Mouse (Mus musculus) stomach, embryonic 14.5 days (tissue): ENCODE data around the gene Smarcb1. TPM values are rescaled to one million over a fixed set of nuclear protein-coding genes. Genes with fewer than 3 reads are reported as not detected.

Source experiments
- ATAC-seq: fragments of 200-750 bp; cut with Nextera tagmentation; 2 replicates; pipeline ENCODE4 v1.8.0; 2017; ENCODE audit warnings: low read depth, moderate TSS enrichment; ENCODE audit not compliant: insufficient number of reproducible peaks, insufficient read depth, low FRiP score
- H3K27ac ChIP-seq: fragments of 300-500 bp; sonication (generic); 2 replicates; pipeline ENCODE4 v1.5.1; 2014; ENCODE audit warnings: mild to moderate bottlenecking, low read length, moderate library complexity, mixed read lengths
- H3K27me3 ChIP-seq: fragments of 300-500 bp; sonication (generic); 2 replicates; pipeline ENCODE4 v1.6.1; 2014; ENCODE audit warnings: low read length, control low read depth, mixed read lengths; ENCODE audit not compliant: control insufficient read depth, insufficient read depth
- H3K36me3 ChIP-seq: fragments of 300-500 bp; sonication (generic); 2 replicates; pipeline ENCODE4 v1.6.1; 2014; ENCODE audit warnings: mild to moderate bottlenecking, control low read depth, low read length, moderate library complexity, mixed read lengths; ENCODE audit not compliant: control insufficient read depth, insufficient read depth
- H3K4me1 ChIP-seq: fragments of 300-500 bp; sonication (generic); 2 replicates; pipeline ENCODE4 v1.6.1; 2014; ENCODE audit warnings: low read length, control low read depth, mixed read lengths; ENCODE audit not compliant: control insufficient read depth, insufficient read depth
- H3K4me2 ChIP-seq: fragments of 300-500 bp; sonication (generic); replicated peaks from 2 replicates; pipeline ENCODE4 v1.6.1; 2014; ENCODE audit warnings: low read depth, low read length, control low read depth
- H3K4me3 ChIP-seq: fragments of 300-500 bp; sonication (generic); 2 replicates; pipeline ENCODE4 v1.5.1; 2014; ENCODE audit warnings: low read depth, low read length, control low read depth
- H3K9ac ChIP-seq: fragments of 300-500 bp; sonication (generic); replicated peaks from 2 replicates; pipeline ENCODE4 v1.6.1; 2014; ENCODE audit warnings: low read depth, mild to moderate bottlenecking, control low read depth, low read length, moderate library complexity, mixed read lengths
- H3K9me3 ChIP-seq: fragments of 300-500 bp; sonication (generic); 2 replicates; pipeline ENCODE4 v1.6.1; 2016; ENCODE audit warnings: low read depth, low read length, control low read depth; ENCODE audit not compliant: control insufficient read depth
- WGBS: fragments of 180-500 bp; shearing (Covaris S2); extraction: QIAGEN DNeasy Blood & Tissue Kit; methylation state at CpG from one replicate; pipeline ENCODE4 v1.1.7; 2014; 5-methylcytosine and 5-hydroxymethylcytosine counted together
- polyA plus RNA-seq: library from polyadenylated mRNA; unstranded; fragments of >200 nt; fragmentation: Nextera tagmentation; extraction: Ambion mirVana; gene quantifications from 2 replicates; pipeline ENCODE4 v1.2.1, GENCODE M21; 2014

Smarcb1 gene
- polyA plus RNA-seq, 1 experiment from 2014 or later, result 197 TPM

- ATAC-seq, result no peak
- WGBS, result 28% methylated on average over 11 of the region's 11 CpGs
- no peaks in the 10 kb centered on the region for H3K36me3 ChIP-seq
- H3K27me3 ChIP-seq, result no peaks in the 10 kb centered on the region
- H3K27ac ChIP-seq, result peak overlapping the region; percentile 67
- H3K9ac ChIP-seq, result no peak overlapping the region
- H3K4me3 ChIP-seq, result no peak overlapping the region
- no peaks in the 10 kb centered on the region for H3K9me3 ChIP-seq
- H3K4me2 ChIP-seq, result no peak overlapping the region
- H3K4me1 ChIP-seq, result peaks cover 11% of the 10 kb centered on the region; the same call in 1 of the 2 replicates
Measured at GRCm38 (mm10) chr10:75944066-75944772, 22.8 kb upstream of the Smarcb1 start.

GRCm38 (mm10) chr10:75942736-75943477, 21.5 kb upstream of the Smarcb1 start, which contains the start of gene Vpreb3:
Gene Vpreb3 (plus strand): TSS chr10:75943057.
- ATAC-seq, result no peak

GRCm38 (mm10) chr10:75941042-75941824, 19.8 kb upstream of the Smarcb1 start:
- WGBS, result 66% methylated on average over 9 of the region's 9 CpGs
- no peak for ATAC-seq
- Histone ChIP-seq H3K4me1 (peaks cover 11% of the 10 kb centered on the region; the same call in 1 of the 2 replicates), H3K4me3 (no peak overlapping the region), H3K27me3 (no peaks in the 10 kb centered on the region), H3K36me3 (no peaks in the 10 kb centered on the region), H3K4me2 (no peak overlapping the region), H3K27ac (no peak overlapping the region), H3K9ac (no peak overlapping the region), H3K9me3 (no peaks in the 10 kb centered on the region)

More at GRCm38 (mm10) chr10:75942736-75943477, 21.5 kb upstream of the Smarcb1 start, which contains the start of gene Vpreb3:
- no peak within 1 kb of the TSS for H3K9ac ChIP-seq
- H3K4me1 ChIP-seq, result peaks cover 11% of the 10 kb centered on the region; the same call in 1 of the 2 replicates
- no peak within 1 kb of the TSS for H3K4me2 ChIP-seq
- no peaks in the 10 kb centered on the region for H3K9me3 ChIP-seq
- no peak within 1 kb of the TSS for H3K4me3 ChIP-seq
- no peaks in the 10 kb centered on the region for H3K27me3 ChIP-seq
- H3K27ac ChIP-seq, result peak within 1 kb of the TSS; percentile 67
- 78% methylated on average over 15 of the region's 15 CpGs for WGBS
- H3K36me3 ChIP-seq, result no peaks in the 10 kb centered on the region

- no peak within 1 kb of the TSS for H3K4me2 ChIP-seq
- no peaks in the 10 kb centered on the region for H3K9me3 ChIP-seq
- no peak within 1 kb of the TSS for H3K9ac ChIP-seq
- no peak within 1 kb of the TSS for H3K27ac ChIP-seq
- no peaks in the 10 kb centered on the region for H3K27me3 ChIP-seq
- H3K4me3 ChIP-seq, result no peak within 1 kb of the TSS
- H3K4me1 ChIP-seq, result peaks cover 11% of the 10 kb centered on the region; the same call in 1 of the 2 replicates
- no peak for ATAC-seq
- no peaks in the 10 kb centered on the region for H3K36me3 ChIP-seq
- WGBS, result 79% methylated on average over 5 of the region's 5 CpGs
Measured at GRCm38 (mm10) chr10:75940520-75940919, 19.1 kb upstream of the Smarcb1 start, which contains the start of gene Gm867. Gene Gm867 (minus strand): TSS chr10:75940672.

GRCm38 (mm10) chr10:75939481-75940234, 18.2 kb upstream of the Smarcb1 start:
- Histone ChIP-seq H3K36me3 (no peaks in the 10 kb centered on the region), H3K4me2 (no peak overlapping the region), H3K27me3 (no peaks in the 10 kb centered on the region), H3K27ac (no peak overlapping the region), H3K4me1 (peaks cover 11% of the 10 kb centered on the region; the same call in 1 of the 2 replicates), H3K9ac (no peak overlapping the region), H3K4me3 (no peak overlapping the region), H3K9me3 (no peaks in the 10 kb centered on the region)
- no peak for ATAC-seq
- WGBS, result 54% methylated on average over 9 of the region's 9 CpGs

- 56% methylated on average over 10 of the region's 10 CpGs for WGBS
- no peak overlapping the region for H3K4me2 ChIP-seq
Measured at GRCm38 (mm10) chr10:75937851-75938643, 16.6 kb upstream of the Smarcb1 start.

GRCm38 (mm10) chr10:75936909-75937667, 15.7 kb upstream of the Smarcb1 start:
- ATAC-seq, result no peak
- Histone ChIP-seq H3K9ac (no peak overlapping the region), H3K36me3 (no peaks in the 10 kb centered on the region), H3K4me3 (no peak overlapping the region), H3K4me2 (no peak overlapping the region), H3K27me3 (no peaks in the 10 kb centered on the region), H3K9me3 (no peaks in the 10 kb centered on the region), H3K27ac (no peak overlapping the region), H3K4me1 (peaks cover 4% of the 10 kb centered on the region; the same call in 1 of the 2 replicates)
- 50% methylated on average over 18 of the region's 18 CpGs for WGBS

More at GRCm38 (mm10) chr10:75937851-75938643, 16.6 kb upstream of the Smarcb1 start:
- Histone ChIP-seq H3K36me3 (no peaks in the 10 kb centered on the region), H3K4me3 (no peak overlapping the region), H3K9ac (no peak overlapping the region), H3K27me3 (no peaks in the 10 kb centered on the region), H3K4me1 (0 out of 2 replicates have a peak, but pooled peaks cover 4% of the 10 kb centered on the region), H3K9me3 (no peaks in the 10 kb centered on the region), H3K27ac (no peak overlapping the region)
- ATAC-seq, result no peak
